Mouse (Mus musculus) inflammation-experienced regulatory T-cells, adult 6 months (primary cell): ENCODE data around the gene Creb3. TPM values are rescaled to one million over a fixed set of nuclear protein-coding genes. Genes with fewer than 3 reads are reported as not detected.
"Not testable (repeated sequence)": the region's sequence is repeated elsewhere in the genome, so short reads cannot be mapped to it uniquely, and the experiment has no call there.

Experiments used
- ATAC-seq: one replicate; pipeline ENCODE4 v1.8.0; 2017
- polyA plus RNA-seq, 3 experiments: library from polyadenylated mRNA; unstranded; fragments of 100-300 nt; shearing (Covaris generic); gene quantifications; one replicate each; pipeline ENCODE4 v1.2.1; 2017

The Creb3 gene
- polyA plus RNA-seq: 100 to 1,000 TPM in 1 of 3 experiments, 10 to 100 TPM in 2; 90.0 to 104 (median 99.8) TPM

DNA sequence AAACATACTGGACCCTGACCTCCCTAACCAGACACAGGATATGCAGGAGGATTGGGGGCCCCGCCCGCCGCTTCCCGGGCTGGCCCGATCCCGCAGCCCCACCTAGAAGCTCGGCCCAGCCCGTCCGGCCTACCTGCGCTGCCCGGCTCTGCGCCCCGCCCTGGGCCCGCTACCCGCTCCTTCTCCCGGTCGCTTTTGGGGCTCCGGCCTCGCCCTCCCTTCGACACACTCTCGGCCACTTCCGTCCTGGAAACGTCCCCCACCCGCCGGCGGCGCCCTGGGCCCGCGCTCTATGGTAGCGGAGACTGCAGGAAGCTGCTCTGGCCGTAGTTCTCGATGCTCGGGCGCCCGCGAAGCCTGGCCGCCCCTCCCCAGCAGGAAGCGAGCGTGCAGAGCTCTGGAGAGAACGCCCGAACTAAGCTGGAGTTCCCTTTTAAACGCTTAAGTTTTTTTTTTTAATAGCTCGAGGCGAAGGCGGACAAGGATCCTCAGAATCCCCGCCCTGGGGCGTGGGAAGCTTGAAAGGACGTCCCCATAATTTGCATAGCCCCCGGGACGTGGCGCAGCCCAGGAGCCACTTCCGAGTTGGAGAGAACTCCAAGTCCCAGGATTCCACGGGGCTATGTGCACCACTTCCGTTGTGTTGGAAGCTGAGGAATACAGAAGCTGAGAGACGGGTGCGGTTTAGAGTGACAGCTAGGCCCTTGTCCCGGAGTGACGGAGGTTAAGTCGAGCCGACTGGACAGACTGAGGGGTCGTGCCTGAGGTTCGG, at the start of gene Creb3, which contains the start of gene Tln1:
Gene Creb3 (plus strand): TSS at position 336 of the 772 bp plus-strand sequence.
Gene Tln1 (minus strand): TSS at position 695 of the 772 bp plus-strand sequence.
- ATAC-seq: peak; percentile 85

DNA sequence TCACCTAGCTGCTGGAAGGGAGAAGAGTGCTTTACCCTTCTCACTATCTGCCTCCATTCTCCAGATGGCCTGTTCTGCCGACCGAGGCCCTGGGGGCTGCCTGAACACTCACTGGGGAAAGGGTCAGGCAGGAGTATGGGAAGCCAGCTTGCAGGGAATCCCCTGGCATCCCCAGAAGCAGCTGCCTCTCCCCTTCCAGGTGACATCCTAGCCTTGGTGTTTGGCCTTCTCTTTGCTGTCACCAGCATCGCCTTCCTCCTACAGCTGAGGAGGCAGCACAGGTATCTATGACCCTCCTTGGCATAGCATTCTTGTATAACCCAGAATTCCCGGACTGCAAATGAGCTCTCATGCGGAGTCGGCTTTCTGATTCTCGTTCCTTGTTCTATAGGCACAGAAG, 49.5 kb upstream of the Creb3 start:
- ATAC-seq: no peak

DNA sequence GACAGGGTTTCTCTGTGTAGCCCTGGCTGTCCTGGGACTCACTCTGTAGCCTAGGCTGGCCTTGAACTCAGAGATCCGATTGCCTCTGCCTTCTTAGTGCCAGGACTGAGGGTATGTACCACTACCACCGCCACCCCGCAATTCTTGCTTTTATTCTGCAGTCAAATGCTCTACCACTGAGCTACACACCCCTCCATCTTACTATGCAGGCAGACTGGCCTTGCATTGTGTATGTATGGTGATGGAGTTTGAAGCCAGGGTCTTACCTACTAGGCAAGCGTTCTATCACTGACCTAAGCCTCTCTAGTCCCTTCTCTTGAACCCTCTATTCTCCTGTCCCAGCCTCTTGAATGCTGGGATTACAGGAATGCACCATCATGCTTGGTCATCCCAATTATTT, 48.8 kb upstream of the Creb3 start:
- no peak for ATAC-seq

DNA sequence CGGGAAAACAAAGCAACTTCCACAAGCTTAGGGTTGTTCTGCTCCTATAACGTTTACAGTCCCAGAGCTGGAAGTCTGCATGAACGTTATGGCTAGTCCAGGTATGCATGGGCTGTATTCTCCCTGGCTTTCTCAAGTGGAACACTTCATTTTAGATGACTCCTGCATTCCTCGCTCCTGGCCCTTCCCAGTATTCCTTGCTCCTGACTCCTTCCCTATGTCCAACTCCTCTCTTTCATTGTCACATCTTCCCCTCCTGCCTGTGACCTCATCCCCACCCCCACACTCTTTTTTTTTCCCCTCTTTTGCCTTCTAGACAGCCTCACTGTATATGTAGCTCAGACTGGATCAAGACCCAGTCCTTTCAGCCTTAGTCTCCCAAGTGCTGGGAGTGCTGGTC, 48.3 kb upstream of the Creb3 start:
- ATAC-seq: no peak

DNA sequence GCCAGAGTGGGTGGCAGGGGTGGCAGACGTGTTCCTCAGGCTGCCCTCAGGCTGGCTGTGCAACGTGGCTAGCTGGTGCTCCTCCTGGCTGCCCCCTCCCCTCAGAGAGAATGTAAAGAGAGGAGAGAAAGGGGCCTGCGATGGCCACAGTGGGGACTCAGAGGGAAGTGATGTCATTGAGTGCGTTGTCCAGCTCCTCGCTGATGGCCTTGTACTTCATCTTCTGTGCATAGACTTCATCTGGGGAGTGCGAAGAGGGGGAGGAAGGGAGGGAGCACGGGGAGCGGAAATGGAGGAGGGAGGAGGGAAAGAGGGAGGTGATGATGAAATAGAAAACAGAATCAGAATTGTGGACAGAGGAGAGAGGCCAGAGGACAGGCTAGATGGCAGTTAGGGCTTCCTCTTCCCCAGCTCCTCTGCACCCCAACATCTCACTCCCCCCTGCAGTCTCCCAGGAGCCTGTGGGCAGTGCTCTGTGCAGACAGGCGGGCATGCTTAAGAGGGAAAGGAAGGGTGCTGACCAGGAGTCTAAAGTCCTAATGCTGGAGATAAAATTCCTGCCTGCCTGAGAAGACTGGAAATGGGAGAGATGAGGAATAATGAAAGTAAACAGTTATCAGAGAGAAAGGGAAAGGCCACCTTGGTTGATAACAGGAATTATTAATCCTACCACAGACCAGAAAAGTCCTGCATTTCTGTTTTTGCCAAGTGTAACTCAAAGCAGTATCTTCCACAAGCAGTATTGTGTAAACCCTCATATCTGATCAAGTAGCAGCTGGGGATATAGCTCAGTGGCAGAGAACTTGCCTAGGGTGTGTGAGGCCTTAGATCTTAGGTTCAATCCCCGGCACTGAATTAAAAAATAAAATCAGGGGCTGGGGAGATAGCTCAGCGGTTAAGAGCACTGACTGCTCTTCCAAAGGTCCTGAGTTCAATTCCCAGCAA, 46.1 kb upstream of the Creb3 start:
- ATAC-seq: no peak

DNA sequence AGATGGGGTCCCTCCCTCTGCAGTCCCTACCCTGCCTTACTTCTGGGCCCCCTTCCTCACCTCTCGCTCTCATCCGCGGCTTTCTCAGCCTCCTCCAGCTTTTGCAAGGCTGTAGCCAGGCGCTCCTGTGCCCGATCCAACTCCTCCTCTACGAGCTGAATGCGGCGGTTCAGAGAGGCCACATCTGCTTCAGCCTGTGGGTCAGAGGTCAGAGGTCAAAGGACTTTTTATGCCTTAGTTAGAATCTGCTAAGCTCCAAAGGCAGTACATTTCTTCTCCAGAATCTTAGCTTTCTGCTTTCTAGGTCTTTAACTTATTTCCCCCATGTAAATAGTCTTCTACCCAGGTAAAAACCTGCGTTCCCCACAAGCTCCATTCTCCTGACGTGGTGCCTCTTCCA, 42.6 kb upstream of the Creb3 start:
- no peak for ATAC-seq

DNA sequence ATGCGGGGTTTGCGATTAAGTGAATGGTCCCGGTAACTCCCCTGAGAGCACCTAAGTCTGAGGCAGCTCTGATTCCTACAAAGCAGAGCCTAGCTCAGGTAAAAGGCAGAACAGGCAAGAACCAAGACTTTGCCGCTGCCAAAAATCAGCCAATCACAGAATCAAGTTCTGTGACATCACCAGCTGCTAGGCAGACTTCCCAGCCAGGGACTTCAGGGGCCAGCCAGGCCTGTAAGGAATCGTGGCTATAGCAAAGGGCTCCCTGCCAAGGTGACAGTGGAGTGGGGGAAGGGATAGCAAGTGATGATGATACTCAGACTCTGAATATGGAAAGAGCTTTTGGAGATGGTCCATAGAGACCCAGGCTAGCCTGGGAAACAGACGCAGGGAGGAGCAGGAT, 42.2 kb upstream of the Creb3 start:
- ATAC-seq: peak; percentile 84

DNA sequence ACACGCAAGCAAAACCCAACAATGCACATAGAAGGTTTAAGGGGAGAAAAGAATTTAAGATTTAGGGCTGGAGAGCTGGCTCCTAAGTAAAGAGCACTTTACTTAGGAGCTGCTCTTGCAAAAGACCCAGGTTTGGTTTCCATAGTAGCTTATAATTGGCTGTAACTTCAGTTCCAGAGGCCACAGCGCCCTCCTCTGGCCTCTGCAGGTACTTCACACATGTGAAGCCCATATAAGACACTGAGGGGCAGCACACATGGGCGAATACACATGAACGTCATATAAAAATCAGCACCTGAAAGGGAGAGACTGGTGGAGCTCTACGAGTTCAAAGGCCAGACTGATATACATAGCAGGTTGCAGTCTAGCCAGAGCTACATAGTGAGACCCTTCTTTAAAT, 34.3 kb upstream of the Creb3 start:
- no peak for ATAC-seq

DNA sequence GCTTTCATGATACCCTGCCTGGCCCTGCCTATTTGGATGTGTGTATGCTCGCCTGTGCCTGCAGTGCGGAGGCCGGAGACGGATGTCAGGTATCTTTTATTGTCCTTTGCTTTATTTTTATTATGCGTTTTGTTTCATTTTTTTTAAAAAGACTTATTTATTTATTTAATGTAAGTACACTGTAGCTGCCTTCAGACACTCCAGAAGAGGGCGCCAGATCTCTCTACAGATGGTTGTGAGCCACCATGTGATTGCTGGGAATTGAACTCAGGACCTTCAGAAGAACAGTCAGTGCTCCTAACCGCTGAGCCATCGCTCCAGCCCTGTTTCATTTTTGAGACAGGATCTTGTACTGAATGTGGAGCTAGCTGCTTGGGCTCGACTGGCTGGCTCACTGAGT, 33.6 kb upstream of the Creb3 start:
- no peak for ATAC-seq

DNA sequence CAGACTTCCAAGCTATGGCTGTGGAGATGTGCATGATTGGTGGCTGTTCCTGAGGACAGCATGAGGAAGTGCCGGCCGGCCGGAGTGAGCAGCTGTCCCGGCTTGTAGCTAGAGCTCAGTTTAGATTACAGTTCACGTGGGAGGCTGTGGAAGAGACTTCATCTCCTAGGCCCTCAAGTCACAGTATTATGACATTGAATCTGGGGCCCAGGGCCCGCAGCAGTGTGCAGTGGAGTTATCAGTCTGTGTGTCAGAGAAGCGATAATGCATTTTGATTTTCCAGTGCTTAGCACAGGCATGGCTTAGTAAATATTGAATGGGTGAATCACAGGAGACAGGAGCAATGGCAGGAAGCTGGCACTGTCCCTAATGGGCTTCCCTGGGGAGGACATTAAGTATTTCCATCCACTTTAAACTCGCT, 32.0 kb upstream of the Creb3 start:
- no peak for ATAC-seq

DNA sequence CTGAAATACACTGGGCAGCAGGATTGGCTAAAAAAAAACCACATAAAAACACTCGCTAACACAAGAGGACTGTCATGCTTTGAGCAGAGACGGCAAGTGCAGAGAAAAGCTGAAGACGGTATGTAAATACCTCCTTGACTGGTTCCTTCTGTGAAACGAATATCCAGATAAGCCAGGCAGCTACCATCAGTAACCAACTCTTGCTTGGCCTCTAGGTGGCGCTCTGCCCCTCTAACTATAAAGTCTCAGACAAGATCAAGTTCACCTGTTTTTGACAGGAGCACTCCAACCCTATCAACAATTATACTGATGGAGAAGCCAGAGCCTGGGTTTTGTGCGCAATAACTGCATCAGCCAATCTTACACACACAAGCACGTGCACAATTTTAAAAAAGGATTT, 31.6 kb upstream of the Creb3 start:
- peak; percentile 83 for ATAC-seq

DNA sequence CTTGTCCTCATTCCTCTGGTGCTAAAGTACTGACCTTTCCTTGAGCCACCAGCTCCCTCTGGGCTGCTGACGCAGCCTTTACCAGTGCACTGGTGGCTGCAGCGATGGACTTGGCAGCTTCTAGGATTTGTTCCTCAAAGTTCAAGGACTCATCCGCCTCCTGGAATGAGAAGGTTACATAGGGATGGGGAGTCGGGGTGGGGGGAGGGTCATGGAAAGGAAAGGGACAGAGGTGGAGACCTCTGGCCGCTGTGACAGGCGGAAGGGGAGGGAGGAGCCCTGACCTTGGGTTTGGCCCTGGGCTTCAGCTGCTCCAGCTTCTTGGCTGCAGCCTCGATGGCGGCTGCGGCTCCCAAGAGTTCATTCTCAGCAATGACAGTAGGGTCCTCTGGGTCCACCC, 28.9 kb upstream of the Creb3 start:
- no peak for ATAC-seq

DNA sequence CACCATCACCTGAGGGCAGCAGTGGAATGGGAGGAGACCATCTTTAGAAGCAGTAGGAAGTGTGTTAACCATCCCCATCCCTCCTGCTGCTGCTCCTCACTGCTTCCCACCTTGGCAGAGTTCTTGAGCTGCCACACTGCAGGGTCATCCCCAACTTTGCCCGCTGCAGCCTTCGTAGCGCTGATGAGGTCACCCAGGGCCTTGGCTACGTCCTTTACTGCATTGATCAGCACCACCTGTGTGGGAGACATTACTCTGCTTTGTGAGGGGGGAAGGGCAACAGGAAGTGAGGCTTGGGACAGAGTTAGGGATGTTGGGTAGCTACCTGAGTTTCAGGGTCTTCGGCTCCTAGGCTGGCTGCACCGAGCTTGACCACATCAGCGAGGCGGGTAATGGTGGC, 26.5 kb upstream of the Creb3 start:
- ATAC-seq: no peak

DNA sequence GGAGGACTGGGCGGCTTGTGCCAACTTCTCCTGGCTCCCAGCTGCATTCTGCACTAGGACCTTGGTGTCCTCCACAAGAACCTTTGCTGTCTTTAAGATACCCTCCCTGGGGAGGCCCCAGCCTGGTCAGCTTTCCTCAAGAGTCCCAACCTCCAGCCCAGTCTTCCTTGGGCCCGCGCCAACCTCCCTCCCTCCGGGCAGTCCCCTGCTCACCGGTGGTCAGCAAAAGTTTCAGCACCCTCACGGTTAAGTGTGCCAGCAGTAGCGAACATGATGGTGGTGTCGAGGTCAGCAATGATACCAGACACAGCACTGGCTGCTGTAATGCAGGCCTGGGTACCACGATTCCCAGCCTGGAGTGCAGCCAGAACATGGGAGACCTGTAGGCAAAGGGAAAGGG, 26.1 kb upstream of the Creb3 start:
- no peak for ATAC-seq

DNA sequence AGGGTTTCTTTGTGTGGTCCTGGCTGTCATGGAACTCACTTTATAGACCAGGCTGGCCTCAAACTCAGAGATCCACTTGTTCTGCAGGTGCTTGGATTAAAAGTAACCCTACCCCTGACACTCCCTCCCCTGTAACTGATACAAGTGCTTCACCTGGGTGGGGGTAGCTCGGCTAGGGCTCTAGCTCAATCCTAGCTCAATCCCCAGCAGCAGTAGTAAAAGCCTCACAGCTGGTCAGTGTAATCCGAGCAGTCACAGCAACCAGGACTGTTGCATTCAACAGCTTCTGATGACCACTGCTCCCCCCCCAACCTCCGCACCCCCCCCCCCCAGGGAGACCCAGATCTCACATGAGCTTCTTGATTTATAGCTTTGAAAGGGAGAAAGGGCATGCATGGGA, 20.1 kb upstream of the Creb3 start:
- no peak for ATAC-seq

DNA sequence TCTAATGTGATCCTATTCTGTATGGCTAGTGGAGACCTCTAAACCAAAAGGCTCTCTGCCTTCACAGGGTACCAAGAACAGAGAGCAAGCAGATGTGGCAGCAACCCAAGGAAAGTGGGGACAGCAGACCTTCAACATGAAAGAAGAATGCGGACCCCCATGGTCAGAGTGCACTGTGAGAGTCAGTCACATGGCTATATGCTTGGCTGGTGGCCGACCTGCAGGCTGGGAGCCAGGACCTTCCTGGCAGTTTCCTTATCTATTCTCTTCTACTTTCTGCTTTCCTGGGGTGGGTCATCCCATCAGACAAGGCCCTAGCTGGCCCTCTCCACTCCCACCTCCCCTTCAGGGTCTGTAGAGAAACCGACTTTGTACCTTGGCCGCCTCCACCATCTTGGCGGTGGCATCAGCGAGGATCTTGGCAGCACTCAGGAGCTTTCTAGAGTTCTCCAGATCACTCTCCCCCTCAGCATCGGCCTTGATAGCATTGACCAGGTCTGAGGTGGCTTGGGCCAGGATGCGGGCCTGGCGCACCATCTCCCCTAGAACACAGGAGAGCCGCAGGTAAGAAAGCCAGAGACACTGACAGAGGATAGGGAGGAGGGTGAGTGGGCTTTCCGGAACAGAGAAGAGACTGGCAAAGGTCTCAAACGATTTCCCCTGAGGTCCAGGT, 15.6 kb upstream of the Creb3 start:
- no peak for ATAC-seq

DNA sequence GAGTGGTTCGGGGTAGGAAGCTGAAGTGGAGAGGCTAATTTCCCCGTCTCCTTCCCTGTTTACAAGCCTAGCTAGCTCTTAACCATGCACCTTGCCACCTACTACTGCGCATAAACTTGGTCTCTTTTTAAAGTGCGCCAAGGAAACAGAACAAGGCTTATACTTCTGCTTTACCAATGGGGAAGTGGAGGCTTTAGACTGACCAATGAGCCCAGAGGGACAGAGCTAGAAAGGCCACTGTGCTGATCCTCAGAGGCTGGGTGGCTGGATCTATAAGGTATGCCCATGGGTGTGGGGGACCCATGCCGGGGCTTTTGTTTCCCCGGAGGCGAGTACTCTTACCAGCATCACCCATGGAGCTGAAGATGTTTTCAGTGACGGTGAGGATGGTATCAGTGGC, 15.0 kb upstream of the Creb3 start:
- ATAC-seq: no peak

DNA sequence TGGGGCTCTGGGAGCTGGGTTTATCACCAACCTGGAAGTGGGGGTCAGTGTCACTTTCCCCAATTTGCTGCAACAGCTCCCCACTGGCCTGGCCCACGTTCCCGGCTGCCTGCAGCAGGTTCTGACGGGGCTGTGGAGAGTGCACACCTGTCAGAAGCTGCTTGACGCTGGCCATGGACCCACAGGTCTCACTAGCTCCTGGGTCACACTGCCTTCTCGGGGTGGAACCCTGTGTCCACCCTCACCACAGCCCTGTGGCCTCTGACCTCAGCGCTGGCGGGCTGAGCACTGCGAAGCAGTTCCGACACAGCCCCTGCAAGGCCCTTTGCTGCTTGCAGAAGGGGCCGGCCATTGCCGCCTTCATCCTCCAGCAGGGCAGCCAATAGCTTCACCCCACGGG, 13.1 kb upstream of the Creb3 start:
- ATAC-seq: no peak

DNA sequence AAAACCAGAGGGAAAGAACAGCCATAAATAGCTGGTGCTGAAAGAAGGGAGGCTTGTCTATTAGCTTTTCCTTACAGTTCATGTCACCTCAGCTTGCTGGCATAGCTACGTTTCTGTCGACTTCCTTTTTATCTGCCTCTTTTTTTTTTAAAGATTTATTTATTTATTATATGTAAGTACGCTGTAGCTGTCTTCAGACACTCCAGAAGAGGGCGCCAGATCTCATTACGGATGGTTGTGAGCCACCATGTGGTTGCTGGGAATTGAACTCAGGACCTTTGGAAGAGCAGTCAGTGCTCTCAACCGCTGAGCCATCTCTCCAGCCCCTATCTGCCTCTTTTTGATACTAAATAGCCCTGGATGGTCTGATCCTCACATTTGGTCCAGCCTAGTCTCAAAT, 10.3 kb upstream of the Creb3 start:
- ATAC-seq: not testable (repeated sequence)

DNA sequence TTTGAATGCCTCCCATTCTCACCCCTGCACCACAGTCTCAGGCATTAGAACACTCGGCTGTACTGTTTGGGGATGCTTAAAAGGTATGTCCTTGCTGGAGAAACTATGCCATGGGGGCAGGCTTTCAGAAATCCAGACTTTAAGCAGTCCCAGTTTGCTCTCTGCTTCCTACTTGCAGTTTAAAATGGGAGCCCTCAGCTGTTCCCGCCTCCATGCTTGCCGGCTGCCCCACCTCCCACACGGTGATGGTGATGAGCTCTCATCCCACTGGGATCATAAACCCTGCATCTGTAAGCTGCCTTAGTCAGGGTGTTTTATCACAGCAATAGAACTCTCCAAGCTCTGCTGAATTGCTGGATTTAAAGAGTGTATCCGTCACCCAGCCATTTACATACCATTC, 9.7 kb upstream of the Creb3 start:
- no peak for ATAC-seq

DNA sequence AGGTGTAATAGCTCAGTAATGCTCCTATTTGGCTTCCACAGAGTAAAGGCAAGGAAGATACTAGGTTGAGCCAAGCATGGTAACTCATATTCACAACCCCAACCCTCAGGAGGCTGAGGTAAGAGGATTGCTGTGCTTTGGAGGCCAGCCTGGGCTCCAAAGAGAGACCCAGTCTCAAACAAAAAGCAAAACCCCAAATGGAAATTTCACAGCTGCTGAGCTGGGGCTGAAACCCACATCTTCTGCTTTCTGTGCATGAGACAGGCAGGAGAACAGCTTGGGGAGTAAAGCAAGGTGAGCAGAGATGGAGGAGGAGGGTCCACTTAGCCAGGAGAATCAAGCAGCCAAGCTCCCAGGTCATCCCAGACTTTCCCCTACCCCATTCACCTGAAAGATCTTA, 8.2 kb upstream of the Creb3 start:
- ATAC-seq: no peak

DNA sequence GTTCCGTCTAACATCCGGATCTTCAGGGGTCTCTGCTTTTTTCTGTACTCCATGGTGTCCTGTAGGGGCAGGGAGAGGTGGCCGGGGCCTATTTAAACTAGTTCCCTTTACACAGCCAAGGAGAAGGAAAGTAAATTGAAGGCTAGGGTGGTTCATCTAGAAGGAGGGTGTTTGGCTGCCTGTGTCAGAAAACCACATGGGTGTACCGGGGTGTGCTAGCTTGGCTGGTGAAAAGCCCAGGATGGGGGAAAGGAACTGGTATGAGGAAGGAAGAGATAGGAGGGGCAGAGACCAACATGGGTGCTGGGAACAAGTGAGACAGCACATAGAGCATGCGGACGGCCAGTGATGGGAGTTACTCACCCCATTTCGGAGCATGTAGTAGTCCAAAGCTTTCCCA, 6.2 kb upstream of the Creb3 start:
- ATAC-seq: no peak

DNA sequence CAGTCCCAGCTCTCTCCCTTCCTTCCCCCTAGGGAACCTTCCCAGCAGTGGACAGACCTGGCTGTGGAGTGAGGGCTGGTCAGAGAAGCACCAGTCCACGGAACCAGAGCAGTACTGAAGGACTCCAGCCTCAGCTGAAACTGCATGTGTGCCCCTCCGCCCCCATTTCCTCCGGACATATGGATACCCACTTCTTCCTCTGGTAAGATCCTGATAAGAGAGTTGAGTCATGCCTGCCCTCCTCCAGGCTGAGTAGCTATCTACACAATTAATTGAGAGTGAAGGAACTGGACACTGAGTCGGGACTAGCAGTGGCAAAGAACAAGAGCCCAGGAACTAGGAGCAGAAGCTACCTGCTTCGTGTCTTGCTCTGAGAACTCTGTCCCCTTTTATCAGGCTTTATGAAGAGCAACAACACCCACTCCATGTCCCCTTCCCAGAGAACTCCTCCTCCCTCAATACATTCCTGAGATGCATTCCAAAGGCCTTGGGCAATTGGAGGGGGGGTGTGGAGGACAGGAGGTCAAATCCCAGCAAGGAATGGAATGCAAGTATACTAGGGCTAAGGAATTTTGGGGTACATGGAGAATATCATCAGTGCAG, 4.0 kb upstream of the Creb3 start:
- no peak for ATAC-seq
